Mouse (Mus musculus): ENCODE data around the gene Guca1a.

DNA sequence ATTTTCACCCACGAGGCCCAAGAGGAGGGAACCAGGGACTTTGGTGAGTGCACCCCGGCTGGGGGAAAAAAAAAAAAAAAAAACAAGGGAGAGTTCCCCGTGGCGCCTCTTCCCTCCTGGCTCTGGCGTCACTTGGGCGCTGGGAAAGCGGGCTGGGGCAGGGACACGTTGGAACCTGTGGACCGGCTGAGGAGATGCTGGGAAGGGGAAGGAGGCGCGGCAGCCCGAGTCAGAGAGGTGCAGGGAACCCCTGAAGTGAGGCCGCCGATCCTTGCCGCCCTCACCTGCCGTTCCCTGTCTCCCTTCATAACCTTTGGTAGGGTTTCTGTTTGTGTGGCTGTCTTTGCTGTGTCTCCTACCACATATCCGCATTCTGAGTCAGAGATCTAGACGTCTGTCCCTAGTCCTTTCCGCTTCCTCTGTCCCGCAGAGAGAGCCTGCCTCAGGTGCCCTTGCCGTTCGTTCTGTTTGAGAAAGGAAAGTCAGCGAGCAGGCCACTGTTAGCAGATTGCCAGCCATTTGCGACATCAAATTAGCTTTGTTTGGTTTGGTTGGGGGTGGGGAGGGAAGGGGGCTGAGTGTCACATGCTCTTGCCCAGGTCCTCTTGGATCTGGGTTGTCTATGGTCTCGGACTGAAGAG is 36.6 kb upstream of the Guca1a start, which contains the start of gene 1700001C19Rik:
- TF ChIP-seq CTCF (IDR thresholded peaks at IDR 0.05; ENCODE audit: low read depth): no peak
- TF ChIP-seq EP300 (IDR thresholded peaks at IDR 0.05; ENCODE audit: low read depth): no peak
